Mouse (Mus musculus) heart, adult 2 months (tissue): ENCODE measurements around the gene Trim30a. TPM values are rescaled to one million over a fixed set of nuclear protein-coding genes. Genes with fewer than 3 reads are reported as not detected.
"Not testable (repeated sequence)": the region's sequence is repeated elsewhere in the genome, so short reads cannot be mapped to it uniquely, and the experiment has no call there.

Experiments used
- DNase-seq, 2 experiments: peaks; one replicate each; pipeline ENCODE4 v3.0.0; 2021
- H3K27ac ChIP-seq: fragments of 200-600 bp; 2 replicates; pipeline ENCODE4 v1.8.1; 2022
- H3K27me3 ChIP-seq: fragments of 200-500 bp; 2 replicates; pipeline ENCODE4 v1.6.1; 2012; ENCODE audit warnings: mild to moderate bottlenecking, low read length, inconsistent platforms, mixed read lengths; ENCODE audit not compliant: control insufficient read depth, insufficient read depth
- H3K36me3 ChIP-seq: fragments of 200-500 bp; 2 replicates; pipeline ENCODE4 v1.6.1; 2012; ENCODE audit warnings: low read length, inconsistent platforms; ENCODE audit not compliant: control insufficient read depth, insufficient read depth
- H3K4me1 ChIP-seq: fragments of 200-500 bp; 2 replicates; pipeline ENCODE4 v1.6.1; 2011; ENCODE audit warnings: low read length; ENCODE audit not compliant: control insufficient read depth, insufficient read depth
- H3K4me3 ChIP-seq: fragments of 200-600 bp; 2 replicates; pipeline ENCODE4 v1.8.1; 2022
- H3K79me2 ChIP-seq: fragments of 200-500 bp; replicated peaks from 2 replicates; pipeline ENCODE4 v1.6.1; 2012; ENCODE audit warnings: mild to moderate bottlenecking, inconsistent platforms, low read length, moderate library complexity, mixed read lengths; ENCODE audit not compliant: control insufficient read depth, insufficient read depth
- H3K9ac ChIP-seq: fragments of 200-500 bp; 2 replicates; pipeline ENCODE4 v1.6.1; 2012; ENCODE audit warnings: low read depth, mild to moderate bottlenecking, control low read depth, inconsistent platforms, low read length, mixed read lengths
- CTCF ChIP-seq: fragments of 200-600 bp; IDR thresholded peaks from 2 replicates; pipeline ENCODE4 v1.8.1; 2022; ENCODE audit warnings: antibody characterized with exemption, mild to moderate bottlenecking, moderate library complexity
- EP300 ChIP-seq: fragments of 200-500 bp; IDR thresholded peaks from 2 replicates; pipeline ENCODE4 v1.6.1; 2011; ENCODE audit warnings: low read depth, low read length, control low read depth; ENCODE audit not compliant: insufficient read depth
- POLR2A ChIP-seq: fragments of 200-500 bp; IDR thresholded peaks from 2 replicates; pipeline ENCODE4 v1.6.1; 2011; ENCODE audit warnings: mild to moderate bottlenecking, low read depth, low read length, control low read depth; ENCODE audit not compliant: insufficient read depth
- WGBS: fragments of 180-500 bp; shearing (Covaris S2); methylation state at CpG from one replicate; pipeline ENCODE4 v1.1.7; 2018; 5-methylcytosine and 5-hydroxymethylcytosine counted together
- intact Hi-C: fragments of 180-260 bp; cut with DNase I; formaldehyde crosslinking; loops from one replicate; pipeline ENCODE4 v1.15.1; 2025
- long read RNA-seq: library from polyadenylated mRNA; stranded (forward); transcript quantifications from one replicate; pipeline ENCODE4 v2.0.0, GENCODE M21; 2021
- polyA plus RNA-seq: library from polyadenylated mRNA; depleted of rRNA; stranded (reverse); fragments of >200 nt; gene quantifications from 2 replicates; pipeline ENCODE4 v1.2.3, GENCODE M21; 2012; rRNA removed
- total RNA-seq, 2 experiments: library from RNA; stranded (reverse); gene quantifications; 2 replicates each; pipeline ENCODE4 v1.2.3; 2021

Gene Trim30a
- total RNA-seq (1 to 10 TPM; 3.5 to 3.6 TPM), polyA plus RNA-seq (2.6 and 5.3 TPM in 2 replicates)
- long read RNA-seq, partial matches to known transcripts: 0 of 1 reads
- long read RNA-seq, other reads (novel, unspliced or antisense): 1 of 1 reads

DNA sequence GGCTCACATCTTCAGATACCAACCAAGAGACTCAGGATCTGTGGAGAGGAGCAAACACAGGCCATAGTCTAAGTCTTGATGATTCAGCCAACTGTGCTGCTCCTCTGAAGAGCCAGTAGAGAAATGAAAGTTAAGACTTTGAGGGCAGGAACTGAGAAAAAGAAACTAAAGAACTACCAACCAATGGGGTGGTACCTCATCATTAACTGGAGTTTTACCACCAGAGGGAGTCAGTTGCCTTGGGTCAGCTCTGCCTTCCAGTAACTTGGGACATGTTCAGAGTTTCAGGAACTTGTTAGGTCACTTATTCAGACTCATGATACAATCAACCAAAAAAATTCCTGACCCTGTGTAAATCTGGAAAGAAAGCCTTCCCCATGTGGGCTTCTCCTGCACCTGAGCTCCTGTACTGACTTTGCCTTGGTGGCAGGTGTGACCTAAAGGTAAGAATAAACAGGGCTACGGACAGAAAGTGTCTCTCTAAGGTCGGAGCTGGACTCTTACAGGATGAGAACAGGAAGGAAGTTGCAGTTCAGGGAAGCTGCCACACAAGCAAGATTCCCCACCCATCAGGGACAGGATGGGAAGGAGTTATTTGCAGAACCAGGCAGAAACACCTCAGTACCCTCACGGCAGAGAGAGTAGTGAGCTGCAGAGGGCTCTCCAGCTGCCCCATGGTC, at the start of gene Trim30a:
TSS of gene Trim30a (minus strand) at position 129 of the 680 bp plus-strand sequence.
- WGBS: 40% methylated on average over 3 of the region's 3 CpGs
- peak within 1 kb of the TSS; percentile 12; the same call in 1 of the 2 replicates for H3K4me3 ChIP-seq
- intact Hi-C loops: no loop called here
- peaks cover 2% of the 10 kb centered on the region; the same call in 1 of the 2 replicates for H3K4me1 ChIP-seq
- no peaks in the 10 kb centered on the region for H3K27me3 ChIP-seq
- H3K79me2 ChIP-seq: no peaks in the 10 kb centered on the region
- H3K9ac ChIP-seq: peak within 1 kb of the TSS; percentile 54
- DNase-seq: peak; percentile 40 to 48
- peak; percentile 67 for TF ChIP-seq CTCF
- peak; percentile 46; the same call in 1 of the 2 replicates for TF ChIP-seq POLR2A
- no peak for TF ChIP-seq EP300
- no peaks in the 10 kb centered on the region for H3K36me3 ChIP-seq
- peak within 1 kb of the TSS; percentile 66 for H3K27ac ChIP-seq

DNA sequence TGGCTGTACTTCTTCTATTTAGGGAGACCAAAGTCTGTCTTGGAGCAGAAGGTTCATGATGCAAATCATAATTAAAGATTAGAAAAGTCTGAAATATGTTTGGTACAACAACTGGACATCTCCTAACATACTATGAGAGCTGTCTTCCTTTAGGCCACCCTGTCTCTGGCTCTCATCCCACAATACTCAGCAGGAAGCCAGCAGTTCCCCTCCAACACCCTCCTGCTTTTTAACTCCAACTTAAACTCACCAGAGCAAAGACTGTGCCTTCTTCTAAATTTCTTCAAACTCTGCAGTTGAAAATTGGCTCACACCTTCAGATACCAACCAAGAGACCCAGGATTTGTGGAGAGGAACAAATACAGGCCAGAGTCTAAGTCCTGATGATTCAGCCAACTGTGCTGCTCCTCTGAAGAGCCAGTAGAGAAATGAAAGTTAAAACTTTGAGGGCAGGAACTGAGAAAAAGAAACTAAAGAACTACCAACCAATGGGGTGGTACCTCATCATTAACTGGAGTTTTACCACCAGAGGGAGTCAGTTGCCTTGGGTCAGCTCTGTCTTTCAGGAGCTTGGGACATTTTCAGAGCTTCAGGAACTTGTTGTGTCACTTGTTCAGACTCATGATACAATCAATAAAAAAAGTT, 42.5 kb upstream of the Trim30a start, which contains the start of gene Trim30d:
TSS of gene Trim30d (minus strand) at position 429 of the 645 bp plus-strand sequence.
- peak in 1 of 2 experiments; percentile 9 for DNase-seq
- H3K79me2 ChIP-seq, H3K4me3 ChIP-seq, H3K4me1 ChIP-seq, H3K27ac ChIP-seq, H3K36me3 ChIP-seq, H3K9ac ChIP-seq, intact Hi-C loops, H3K27me3 ChIP-seq: not testable (repeated sequence)
- TF ChIP-seq CTCF (peak; percentile 53), POLR2A (peak; percentile 30; the same call in 1 of the 2 replicates)

GRCm38 (mm10) chr7:104501589-104502371, 36.8 kb upstream of the Trim30a start:
- no peak for TF ChIP-seq EP300
- no peak for TF ChIP-seq CTCF
- no peak for TF ChIP-seq POLR2A
- H3K27me3 ChIP-seq: no peaks in the 10 kb centered on the region
- peak overlapping the region; percentile 22; the same call in 1 of the 2 replicates for H3K4me3 ChIP-seq
- H3K36me3 ChIP-seq: no peaks in the 10 kb centered on the region
- no peaks in the 10 kb centered on the region for H3K79me2 ChIP-seq
- no peak overlapping the region for H3K27ac ChIP-seq
- intact Hi-C loops: no loop called here
- peak overlapping the region; percentile 57 for H3K9ac ChIP-seq
- no peaks in the 10 kb centered on the region for H3K4me1 ChIP-seq
- peak; percentile 22 to 31 for DNase-seq
- 6% methylated on average over 55 of the region's 59 CpGs for WGBS

- H3K79me2 ChIP-seq, H3K27ac ChIP-seq, H3K4me1 ChIP-seq, H3K27me3 ChIP-seq, H3K4me3 ChIP-seq, H3K36me3 ChIP-seq, intact Hi-C loops, H3K9ac ChIP-seq, DNase-seq: not testable (repeated sequence)
- 58% methylated on average over 6 of the region's 6 CpGs for WGBS
Measured at GRCm38 (mm10) chr7:104501186-104501585, 36.2 kb upstream of the Trim30a start.

DNA sequence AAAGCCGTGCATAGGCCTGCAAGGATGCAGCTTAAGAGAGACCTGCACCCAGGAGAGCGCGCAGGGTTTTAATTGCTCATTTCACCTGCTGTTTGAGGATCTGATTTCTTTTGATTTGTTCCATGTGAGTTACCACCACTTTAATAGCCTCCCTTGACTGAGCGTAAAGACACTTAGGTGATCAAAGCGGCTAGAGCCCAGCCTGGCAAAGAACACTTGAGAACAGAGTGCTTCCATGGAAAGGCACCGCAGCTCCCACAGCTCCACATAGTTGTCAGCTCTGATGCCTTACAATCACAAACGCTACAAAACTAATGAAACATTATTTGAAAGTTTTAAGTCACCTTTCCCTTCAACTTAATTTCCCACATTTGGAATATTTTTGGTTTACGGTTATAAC, 34.5 kb upstream of the Trim30a start:
- intact Hi-C loops, H3K9ac ChIP-seq, H3K27me3 ChIP-seq, DNase-seq, H3K79me2 ChIP-seq, H3K36me3 ChIP-seq, H3K4me3 ChIP-seq, H3K4me1 ChIP-seq, H3K27ac ChIP-seq: not testable (repeated sequence)
- 90% methylated on average over 7 of the region's 8 CpGs for WGBS
